Mouse (Mus musculus): ENCODE measurements around the gene Ubqln4. TPM values are rescaled to one million over a fixed set of nuclear protein-coding genes. Genes with fewer than 3 reads are reported as not detected.

The Ubqln4 gene
- polyA plus RNA-seq, 2 experiments, result 17.9 to 22.7 TPM

GRCm38 (mm10) chr3:88525021-88525420, 28.5 kb upstream of the Ubqln4 start:
- Histone ChIP-seq H3K27ac (no peak overlapping the region), H3K27me3 (ENCODE audit: control insufficient read depth, insufficient read depth, low read length) (no peaks in the 10 kb centered on the region), H3K9me3 (ENCODE audit: control insufficient read depth, low read length) (no peaks in the 10 kb centered on the region), H3K4me2 (ENCODE audit: low read depth) (no peak overlapping the region), H3K4me1 (replicated peaks; ENCODE audit: control insufficient read depth in 2 of 2, insufficient read depth in 2 of 2, low read length in 1 of 2) (peaks cover 0 to 6% of the 10 kb centered on the region in 2 experiments; a peak in 1 of 4 replicates), H3K36me3 (replicated peaks; ENCODE audit: control insufficient read depth, insufficient read depth, low read depth) (no peaks in the 10 kb centered on the region), H3K4me3 (ENCODE audit: insufficient read depth in 1 of 2, low read depth in 2 of 2, low read length in 2 of 2) (no peak overlapping the region), H3K9ac (replicated peaks) (no peak overlapping the region)
- 61% methylated on average over 5 of the region's 5 CpGs for WGBS (ENCODE audit: insufficient replicate concordance)
- no peak for TF ChIP-seq CTCF (IDR thresholded peaks at IDR 0.05; ENCODE audit: low read depth)
- ATAC-seq (ENCODE audit: insufficient read depth) (no peak), DNase-seq (ENCODE audit: low read depth in 3 of 3, low spot score in 3 of 3) (no peak)

GRCm38 (mm10) chr3:88526157-88527131, 27.1 kb upstream of the Ubqln4 start:
- no peak overlapping the region for H3K4me2 ChIP-seq (ENCODE audit: low read depth)
- H3K27me3 ChIP-seq (ENCODE audit: control insufficient read depth, insufficient read depth, low read length), result no peaks in the 10 kb centered on the region
- H3K9ac ChIP-seq (replicated peaks), result no peak overlapping the region
- 29% methylated on average over 17 of the region's 17 CpGs for WGBS (ENCODE audit: insufficient replicate concordance)
- TF ChIP-seq CTCF (IDR thresholded peaks at IDR 0.05; ENCODE audit: low read depth), result peak; percentile 100
- TF ChIP-seq EP300 (IDR thresholded peaks at IDR 0.05; ENCODE audit: low read depth), result no peak
- H3K9me3 ChIP-seq (ENCODE audit: control insufficient read depth, low read length), result no peaks in the 10 kb centered on the region
- ATAC-seq (ENCODE audit: insufficient read depth) (peak; percentile 69), DNase-seq (ENCODE audit: low read depth in 3 of 3, low spot score in 3 of 3) (peak; percentile 76)
- H3K4me1 ChIP-seq (replicated peaks; ENCODE audit: control insufficient read depth in 2 of 2, insufficient read depth in 2 of 2, low read length in 1 of 2), result peaks cover 2 to 8% of the 10 kb centered on the region in 2 experiments; a peak in 2 of 4 replicates
- H3K4me3 ChIP-seq (ENCODE audit: insufficient read depth in 1 of 2, low read depth in 2 of 2, low read length in 2 of 2), result no peak overlapping the region
- no peak overlapping the region for H3K27ac ChIP-seq
- no peaks in the 10 kb centered on the region for H3K36me3 ChIP-seq (replicated peaks; ENCODE audit: control insufficient read depth, insufficient read depth, low read depth)

- WGBS (ENCODE audit: insufficient replicate concordance), result 34% methylated on average over 8 of the region's 8 CpGs
- TF ChIP-seq CTCF (IDR thresholded peaks at IDR 0.05; ENCODE audit: low read depth), result no peak
- no peak for TF ChIP-seq EP300 (IDR thresholded peaks at IDR 0.05; ENCODE audit: low read depth)
- Histone ChIP-seq H3K9ac (replicated peaks) (no peak overlapping the region), H3K27me3 (ENCODE audit: control insufficient read depth, insufficient read depth, low read length) (peaks cover 1% of the 10 kb centered on the region), H3K4me3 (ENCODE audit: insufficient read depth in 1 of 2, low read depth in 2 of 2, low read length in 2 of 2) (no peak overlapping the region), H3K4me1 (replicated peaks; ENCODE audit: control insufficient read depth in 2 of 2, insufficient read depth in 2 of 2, low read length in 1 of 2) (peaks cover 2 to 8% of the 10 kb centered on the region in 2 experiments; a peak in 2 of 4 replicates), H3K4me2 (ENCODE audit: low read depth) (no peak overlapping the region), H3K36me3 (replicated peaks; ENCODE audit: control insufficient read depth, insufficient read depth, low read depth) (no peaks in the 10 kb centered on the region), H3K9me3 (ENCODE audit: control insufficient read depth, low read length) (no peaks in the 10 kb centered on the region), H3K27ac (no peak overlapping the region)
- no peak for ATAC-seq (ENCODE audit: insufficient read depth)
- no peak for DNase-seq (ENCODE audit: low read depth in 3 of 3, low spot score in 3 of 3)
Measured at GRCm38 (mm10) chr3:88527565-88527964, 26.0 kb upstream of the Ubqln4 start.

GRCm38 (mm10) chr3:88528646-88529045, 24.9 kb upstream of the Ubqln4 start:
- H3K9ac ChIP-seq (replicated peaks), result no peak overlapping the region
- H3K27me3 ChIP-seq (ENCODE audit: control insufficient read depth, insufficient read depth, low read length), result peaks cover 6% of the 10 kb centered on the region
- TF ChIP-seq EP300 (IDR thresholded peaks at IDR 0.05; ENCODE audit: low read depth), result no peak
- no peak for TF ChIP-seq CTCF (IDR thresholded peaks at IDR 0.05; ENCODE audit: low read depth)
- no peaks in the 10 kb centered on the region for H3K36me3 ChIP-seq (replicated peaks; ENCODE audit: control insufficient read depth, insufficient read depth, low read depth)
- peaks cover 2 to 8% of the 10 kb centered on the region in 2 experiments; a peak in 2 of 4 replicates for H3K4me1 ChIP-seq (replicated peaks; ENCODE audit: control insufficient read depth in 2 of 2, insufficient read depth in 2 of 2, low read length in 1 of 2)
- H3K9me3 ChIP-seq (ENCODE audit: control insufficient read depth, low read length), result no peaks in the 10 kb centered on the region
- no peak overlapping the region for H3K4me3 ChIP-seq (ENCODE audit: insufficient read depth in 1 of 2, low read depth in 2 of 2, low read length in 2 of 2)
- no peak overlapping the region for H3K27ac ChIP-seq
- DNase-seq (ENCODE audit: low read depth in 3 of 3, low spot score in 3 of 3) (no peak), ATAC-seq (ENCODE audit: insufficient read depth) (no peak)
- 81% methylated on average over 11 of the region's 11 CpGs for WGBS (ENCODE audit: insufficient replicate concordance)
- H3K4me2 ChIP-seq (ENCODE audit: low read depth), result no peak overlapping the region

All from liver, embryonic 14.5 days (tissue).